Mouse (Mus musculus) heart, adult 2 months (tissue): ENCODE data around the gene Rhog.

Experiments used
- CTCF ChIP-seq: fragments of 200-600 bp; IDR thresholded peaks from 2 replicates; pipeline ENCODE4 v1.8.1; 2022; ENCODE audit warnings: antibody characterized with exemption, mild to moderate bottlenecking, moderate library complexity
- EP300 ChIP-seq: fragments of 200-500 bp; IDR thresholded peaks from 2 replicates; pipeline ENCODE4 v1.6.1; 2011; ENCODE audit warnings: low read depth, low read length, control low read depth; ENCODE audit not compliant: insufficient read depth
- POLR2A ChIP-seq: fragments of 200-500 bp; IDR thresholded peaks from 2 replicates; pipeline ENCODE4 v1.6.1; 2011; ENCODE audit warnings: mild to moderate bottlenecking, low read depth, low read length, control low read depth; ENCODE audit not compliant: insufficient read depth

DNA sequence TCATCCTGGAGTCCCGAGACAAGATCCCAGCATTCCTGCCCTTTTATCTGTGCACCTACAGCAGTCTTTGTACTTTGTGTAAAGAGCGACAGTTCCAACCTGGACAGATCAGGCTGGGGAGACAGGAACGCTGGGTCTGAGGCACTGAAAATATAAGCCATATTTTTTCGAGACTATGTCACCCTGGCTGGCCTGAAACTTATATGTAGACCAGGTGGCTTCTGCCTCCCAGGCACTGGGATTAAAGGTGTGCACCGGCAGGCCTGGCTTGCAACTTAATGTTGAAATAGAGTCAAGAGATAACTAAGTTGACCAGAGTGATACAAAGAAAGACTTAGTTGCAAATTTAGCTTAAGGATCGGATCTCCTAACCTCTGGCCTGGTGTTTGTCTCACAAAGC, 9.6 kb downstream of the Rhog start:
- TF ChIP-seq POLR2A (no peak), CTCF (no peak), EP300 (no peak)
